Mouse (Mus musculus): ENCODE results near the gene Maml3. TPM values are rescaled to one million over a fixed set of nuclear protein-coding genes. Genes with fewer than 3 reads are reported as not detected.

Maml3 gene
- polyA plus RNA-seq, 1 experiment, result 2.2 TPM

GRCm38 (mm10) chr3:51839353-51839715 is 265.5 kb downstream of the Maml3 start:
- Histone ChIP-seq H3K4me3 (ENCODE audit: insufficient read depth, low read length) (no peak overlapping the region), H3K27ac (ENCODE audit: insufficient read depth, low read depth, low read length) (no peak overlapping the region), H3K4me1 (ENCODE audit: control insufficient read depth, insufficient read depth, low read length) (peaks cover 9% of the 10 kb centered on the region)
- no peak for TF ChIP-seq POLR2A (IDR thresholded peaks at IDR 0.05; ENCODE audit: borderline replicate concordance, low read depth, low read length)
- TF ChIP-seq CTCF (IDR thresholded peaks at IDR 0.05; ENCODE audit: low read depth, low read length), result no peak

- Histone ChIP-seq H3K4me3 (ENCODE audit: insufficient read depth, low read length) (no peak overlapping the region), H3K27ac (ENCODE audit: insufficient read depth, low read depth, low read length) (no peak overlapping the region), H3K4me1 (ENCODE audit: control insufficient read depth, insufficient read depth, low read length) (peaks cover 4% of the 10 kb centered on the region)
- TF ChIP-seq CTCF (IDR thresholded peaks at IDR 0.05; ENCODE audit: low read depth, low read length) (no peak), POLR2A (IDR thresholded peaks at IDR 0.05; ENCODE audit: borderline replicate concordance, low read depth, low read length) (no peak)
Observed at GRCm38 (mm10) chr3:51838696-51839352, 266.1 kb downstream of the Maml3 start.

- Histone ChIP-seq H3K27ac (ENCODE audit: insufficient read depth, low read depth, low read length) (no peak overlapping the region), H3K4me3 (ENCODE audit: insufficient read depth, low read length) (no peak overlapping the region), H3K4me1 (ENCODE audit: control insufficient read depth, insufficient read depth, low read length) (no peaks in the 10 kb centered on the region)
- TF ChIP-seq CTCF (IDR thresholded peaks at IDR 0.05; ENCODE audit: low read depth, low read length) (no peak), POLR2A (IDR thresholded peaks at IDR 0.05; ENCODE audit: borderline replicate concordance, low read depth, low read length) (no peak)
Observed at GRCm38 (mm10) chr3:51832985-51833384, 271.9 kb downstream of the Maml3 start.

- no peaks in the 10 kb centered on the region for H3K4me1 ChIP-seq (ENCODE audit: control insufficient read depth, insufficient read depth, low read length)
- TF ChIP-seq CTCF (IDR thresholded peaks at IDR 0.05; ENCODE audit: low read depth, low read length) (no peak), POLR2A (IDR thresholded peaks at IDR 0.05; ENCODE audit: borderline replicate concordance, low read depth, low read length) (no peak)
- H3K4me3 ChIP-seq (ENCODE audit: insufficient read depth, low read length), result no peak overlapping the region
- H3K27ac ChIP-seq (ENCODE audit: insufficient read depth, low read depth, low read length), result no peak overlapping the region
Observed at GRCm38 (mm10) chr3:51830821-51831429, 274.0 kb downstream of the Maml3 start.

GRCm38 (mm10) chr3:51825530-51825929 is 279.3 kb downstream of the Maml3 start:
- H3K4me1 ChIP-seq (ENCODE audit: control insufficient read depth, insufficient read depth, low read length), result no peaks in the 10 kb centered on the region
- no peak overlapping the region for H3K4me3 ChIP-seq (ENCODE audit: insufficient read depth, low read length)
- TF ChIP-seq POLR2A (IDR thresholded peaks at IDR 0.05; ENCODE audit: borderline replicate concordance, low read depth, low read length) (no peak), CTCF (IDR thresholded peaks at IDR 0.05; ENCODE audit: low read depth, low read length) (no peak)
- H3K27ac ChIP-seq (ENCODE audit: insufficient read depth, low read depth, low read length), result no peak overlapping the region

GRCm38 (mm10) chr3:51824506-51824905 is 280.4 kb downstream of the Maml3 start:
- Histone ChIP-seq H3K4me3 (ENCODE audit: insufficient read depth, low read length) (no peak overlapping the region), H3K4me1 (ENCODE audit: control insufficient read depth, insufficient read depth, low read length) (no peaks in the 10 kb centered on the region), H3K27ac (ENCODE audit: insufficient read depth, low read depth, low read length) (no peak overlapping the region)
- TF ChIP-seq POLR2A (IDR thresholded peaks at IDR 0.05; ENCODE audit: borderline replicate concordance, low read depth, low read length) (no peak), CTCF (IDR thresholded peaks at IDR 0.05; ENCODE audit: low read depth, low read length) (no peak)

GRCm38 (mm10) chr3:51821551-51821950 is 283.3 kb downstream of the Maml3 start:
- TF ChIP-seq CTCF (IDR thresholded peaks at IDR 0.05; ENCODE audit: low read depth, low read length), result no peak
- TF ChIP-seq POLR2A (IDR thresholded peaks at IDR 0.05; ENCODE audit: borderline replicate concordance, low read depth, low read length), result no peak
- no peak overlapping the region for H3K4me3 ChIP-seq (ENCODE audit: insufficient read depth, low read length)
- no peaks in the 10 kb centered on the region for H3K4me1 ChIP-seq (ENCODE audit: control insufficient read depth, insufficient read depth, low read length)
- H3K27ac ChIP-seq (ENCODE audit: insufficient read depth, low read depth, low read length), result no peak overlapping the region

GRCm38 (mm10) chr3:51819109-51819508 is 285.8 kb downstream of the Maml3 start:
- TF ChIP-seq POLR2A (IDR thresholded peaks at IDR 0.05; ENCODE audit: borderline replicate concordance, low read depth, low read length) (no peak), CTCF (IDR thresholded peaks at IDR 0.05; ENCODE audit: low read depth, low read length) (no peak)
- Histone ChIP-seq H3K4me1 (ENCODE audit: control insufficient read depth, insufficient read depth, low read length) (no peaks in the 10 kb centered on the region), H3K4me3 (ENCODE audit: insufficient read depth, low read length) (no peak overlapping the region), H3K27ac (ENCODE audit: insufficient read depth, low read depth, low read length) (no peak overlapping the region)

- H3K4me3 ChIP-seq (ENCODE audit: insufficient read depth, low read length), result no peak overlapping the region
- TF ChIP-seq POLR2A (IDR thresholded peaks at IDR 0.05; ENCODE audit: borderline replicate concordance, low read depth, low read length) (no peak), CTCF (IDR thresholded peaks at IDR 0.05; ENCODE audit: low read depth, low read length) (no peak)
- H3K4me1 ChIP-seq (ENCODE audit: control insufficient read depth, insufficient read depth, low read length), result no peaks in the 10 kb centered on the region
- no peak overlapping the region for H3K27ac ChIP-seq (ENCODE audit: insufficient read depth, low read depth, low read length)
Observed at GRCm38 (mm10) chr3:51817919-51818318, 287.0 kb downstream of the Maml3 start.

- no peak for TF ChIP-seq CTCF (IDR thresholded peaks at IDR 0.05; ENCODE audit: low read depth, low read length)
- H3K27ac ChIP-seq (ENCODE audit: insufficient read depth, low read depth, low read length), result no peak overlapping the region
- no peaks in the 10 kb centered on the region for H3K4me1 ChIP-seq (ENCODE audit: control insufficient read depth, insufficient read depth, low read length)
- H3K4me3 ChIP-seq (ENCODE audit: insufficient read depth, low read length), result no peak overlapping the region
Observed at GRCm38 (mm10) chr3:51817329-51817728, 287.5 kb downstream of the Maml3 start.
